ENCODE assay signal across 7 mouse cellular contexts in the genomic region with DNA sequence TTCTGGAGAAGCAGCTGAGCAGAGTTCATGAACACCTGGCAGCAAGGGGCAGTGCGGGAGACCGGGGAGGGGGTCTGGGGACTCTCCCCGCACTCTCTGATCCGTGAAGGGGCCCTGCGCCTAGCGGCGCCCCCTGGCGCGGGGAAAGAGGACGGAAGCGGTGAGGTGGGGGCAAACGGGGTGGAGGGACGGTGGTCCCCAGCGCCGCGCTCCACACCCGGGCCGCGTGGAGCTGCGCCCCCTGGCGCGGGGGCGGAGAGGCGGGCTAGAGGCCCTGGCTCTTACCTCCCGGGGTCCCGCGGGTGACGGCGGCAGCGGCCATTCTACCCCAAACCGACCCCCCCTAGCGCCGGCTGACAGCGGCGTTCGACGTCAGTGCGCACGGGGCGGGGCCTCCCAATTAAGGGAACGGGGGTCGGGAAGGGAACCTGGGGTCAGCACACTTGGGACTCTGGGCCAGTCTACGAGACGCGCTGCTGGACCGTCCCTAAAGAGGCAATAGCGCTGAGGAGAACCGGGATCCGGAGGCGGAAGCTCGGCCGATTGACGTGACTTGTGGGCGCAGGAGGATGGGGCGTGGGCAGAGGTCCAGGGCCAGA. TPM values are rescaled to one million over a fixed set of nuclear protein-coding genes. Genes with fewer than 3 reads are reported as not detected.
A peak's percentile ranks its signal among the peaks of the same experiment; 100 is the strongest.
DNase-seq lines count a peak whose midpoint lies in the region; ATAC-seq and TF ChIP-seq lines count a peak whose summit lies in the region.

A gene (minus strand): TSS at position 505 of the 599 bp plus-strand sequence.

- peaks cover 4% of the 10 kb centered on the region; the same call in 1 of the 2 replicates for H3K4me1 ChIP-seq in embryonic facial prominence, embryonic 11.5 days (ENCODE audit: control insufficient read depth, insufficient read depth, low read length)
- peaks cover 9% of the 10 kb centered on the region for H3K4me1 ChIP-seq in limb, embryonic 14.5 days (ENCODE audit: control insufficient read depth, insufficient read depth, low read length)
- peaks cover 22% of the 10 kb centered on the region for H3K4me1 ChIP-seq in midbrain, embryonic 16.5 days (ENCODE audit: control insufficient read depth, insufficient read depth, low read length)

- no peaks in the 10 kb centered on the region for H3K9me3 ChIP-seq in embryonic facial prominence, embryonic 11.5 days (replicated peaks; ENCODE audit: control insufficient read depth, low read length)
- no peaks in the 10 kb centered on the region for H3K9me3 ChIP-seq in limb, embryonic 14.5 days (ENCODE audit: control insufficient read depth, low read length)
- no peaks in the 10 kb centered on the region for H3K9me3 ChIP-seq in midbrain, embryonic 16.5 days (replicated peaks; ENCODE audit: control insufficient read depth, low read length, poor library complexity, severe bottlenecking)

- 0 out of 2 replicates have a peak, but pooled peaks have one; percentile 37 for TF ChIP-seq POLR2A in limb, embryonic 14.5 days (IDR thresholded peaks at IDR 0.05; ENCODE audit: borderline replicate concordance, extremely low read depth, insufficient read depth, insufficient read length)

- peak within 1 kb of the TSS; percentile 79 for H3K9ac ChIP-seq in embryonic facial prominence, embryonic 11.5 days (replicated peaks; ENCODE audit: low read length)
- H3K9ac ChIP-seq in limb, embryonic 14.5 days (ENCODE audit: low read depth, low read length, severe bottlenecking), result peak within 1 kb of the TSS; percentile 77
- H3K9ac ChIP-seq in midbrain, embryonic 16.5 days (ENCODE audit: low read depth, low read length), result peak within 1 kb of the TSS; percentile 94

- peak; percentile 93 for DNase-seq in adrenal gland, postnatal 10 days
- DNase-seq in embryonic facial prominence, embryonic 11.5 days (ENCODE audit: low spot score), result peak; percentile 89
- DNase-seq in heart, adult 11 months, result peak; percentile 99
- DNase-seq in kidney, adult 18-20 months, result peak; percentile 91
- peak; percentile 69 for DNase-seq in limb, embryonic 14.5 days (ENCODE audit: low spot score)
- peak; percentile 63 to 78 for DNase-seq in spleen, postnatal 14 days (ENCODE audit: low spot score in 2 of 2)

- H3K36me3 ChIP-seq in embryonic facial prominence, embryonic 11.5 days (replicated peaks; ENCODE audit: control insufficient read depth, insufficient read depth, low read depth, low read length), result no peaks in the 10 kb centered on the region
- H3K36me3 ChIP-seq in limb, embryonic 14.5 days (ENCODE audit: control insufficient read depth, insufficient read depth, low read length), result peaks cover 29% of the 10 kb centered on the region
- peaks cover 7% of the 10 kb centered on the region; the same call in 1 of the 2 replicates for H3K36me3 ChIP-seq in midbrain, embryonic 16.5 days (ENCODE audit: control insufficient read depth, insufficient read depth, low read length)

- peak within 1 kb of the TSS; percentile 80 for H3K4me3 ChIP-seq in embryonic facial prominence, embryonic 11.5 days (ENCODE audit: low read depth, low read length)
- peak within 1 kb of the TSS; percentile 75 for H3K4me3 ChIP-seq in limb, embryonic 14.5 days (replicated peaks; ENCODE audit: low read length)
- peak within 1 kb of the TSS; percentile 82 for H3K4me3 ChIP-seq in midbrain, embryonic 16.5 days (ENCODE audit: low read depth, low read length)

- H3K4me2 ChIP-seq in embryonic facial prominence, embryonic 11.5 days (ENCODE audit: low read depth, low read length), result peak within 1 kb of the TSS; percentile 64
- peak within 1 kb of the TSS; percentile 79 for H3K4me2 ChIP-seq in limb, embryonic 14.5 days (replicated peaks; ENCODE audit: low read depth, low read length, severe bottlenecking)
- peak within 1 kb of the TSS; percentile 90 for H3K4me2 ChIP-seq in midbrain, embryonic 16.5 days (ENCODE audit: low read length)

- H3K27me3 ChIP-seq in embryonic facial prominence, embryonic 11.5 days (ENCODE audit: control insufficient read depth, insufficient read depth, low read length), result no peaks in the 10 kb centered on the region
- no peaks in the 10 kb centered on the region for H3K27me3 ChIP-seq in limb, embryonic 14.5 days (ENCODE audit: control insufficient read depth, insufficient read depth, low read length)
- no peaks in the 10 kb centered on the region for H3K27me3 ChIP-seq in midbrain, embryonic 16.5 days (ENCODE audit: control insufficient read depth, insufficient read depth, low read depth, low read length)

- peak; percentile 80 for ATAC-seq in embryonic facial prominence, embryonic 11.5 days (replicated peaks; ENCODE audit: insufficient number of reproducible peaks, low FRiP score, low TSS enrichment, low read depth)
- ATAC-seq in limb, embryonic 14.5 days (ENCODE audit: low FRiP score, low read depth), result peak; percentile 81
- ATAC-seq in midbrain, embryonic 16.5 days, result peak; percentile 81

- H3K27ac ChIP-seq in embryonic facial prominence, embryonic 11.5 days (replicated peaks; ENCODE audit: low read depth, low read length), result peak within 1 kb of the TSS; percentile 70
- H3K27ac ChIP-seq in limb, embryonic 14.5 days (replicated peaks; ENCODE audit: low read depth, low read length), result peak within 1 kb of the TSS; percentile 79
- peak within 1 kb of the TSS; percentile 85 for H3K27ac ChIP-seq in midbrain, embryonic 16.5 days (ENCODE audit: low read length)

- under 1% methylated on average over 55 of the region's 55 CpGs for WGBS in embryonic facial prominence, embryonic 11.5 days
- 1% methylated on average over 46 of the region's 55 CpGs for WGBS in limb, embryonic 14.5 days
- under 1% methylated on average over 50 of the region's 55 CpGs for WGBS in midbrain, embryonic 16.5 days

RNA-seq across cellular contexts. Expression of the gene that starts here (rescaled TPM):
- total RNA-seq in adrenal gland, postnatal 10 days (2021), result 10 to 100 TPM; 34.3 to 43.8 TPM
- 4.4 and 7.3 TPM in 2 replicates for polyA plus RNA-seq in embryonic facial prominence, embryonic 11.5 days (2014; fragmentation: Nextera tagmentation; extraction: Ambion mirVana)
- 20.3 and 26.6 TPM in 2 replicates for polyA plus RNA-seq in limb, embryonic 14.5 days (2012; rRNA removed)
- 14.4 and 16.6 TPM in 2 replicates for polyA plus RNA-seq in limb, embryonic 14.5 days (2014; fragmentation: Nextera tagmentation; extraction: Ambion mirVana)
- polyA plus RNA-seq in midbrain, embryonic 16.5 days (2015; fragmentation: Nextera tagmentation; extraction: Ambion mirVana), result 22.1 and 22.4 TPM in 2 replicates

Comparison
In these comparisons a context has a peak if more than half of its experiments do, and no peak if none do; other contexts are left out.
1. Peak in every context shown above with its lines: DNase-seq, ATAC-seq, H3K4me3 ChIP-seq and H3K27ac ChIP-seq.